Mouse (Mus musculus): ENCODE measurements around the gene Cd300lf. TPM values are rescaled to one million over a fixed set of nuclear protein-coding genes. Genes with fewer than 3 reads are reported as not detected.
A peak's percentile ranks its signal among the peaks of the same experiment; 100 is the strongest.

Gene Cd300lf
- polyA plus RNA-seq, 1 experiment from 2014 or later = 0.29 TPM

GRCm38 (mm10) chr11:115172825-115173287, 39.1 kb upstream of the Cd300lf start:
- H3K9ac ChIP-seq (ENCODE audit: low read depth, low read length) = no peak overlapping the region
- H3K4me1 ChIP-seq (ENCODE audit: control insufficient read depth, insufficient read depth, low read depth, low read length) = peaks cover 44% of the 10 kb centered on the region
- no peaks in the 10 kb centered on the region for H3K9me3 ChIP-seq (ENCODE audit: control insufficient read depth, low read length)
- H3K4me2 ChIP-seq (ENCODE audit: low read length) = 0 out of 2 replicates have a peak overlapping the region, but pooled peaks have one; percentile 5
- H3K4me3 ChIP-seq (ENCODE audit: low read length) = no peak overlapping the region
- H3K27ac ChIP-seq (ENCODE audit: low read depth, low read length) = peak overlapping the region; percentile 8; the same call in 1 of the 2 replicates
- 25% methylated on average over 4 of the region's 4 CpGs for WGBS
- ATAC-seq = no peak
- H3K27me3 ChIP-seq (replicated peaks; ENCODE audit: control insufficient read depth, insufficient read depth, low read length) = peaks cover 4% of the 10 kb centered on the region; the same call in 1 of the 2 replicates
- H3K36me3 ChIP-seq (ENCODE audit: control insufficient read depth, insufficient read depth, low read length) = no peaks in the 10 kb centered on the region

DNA sequence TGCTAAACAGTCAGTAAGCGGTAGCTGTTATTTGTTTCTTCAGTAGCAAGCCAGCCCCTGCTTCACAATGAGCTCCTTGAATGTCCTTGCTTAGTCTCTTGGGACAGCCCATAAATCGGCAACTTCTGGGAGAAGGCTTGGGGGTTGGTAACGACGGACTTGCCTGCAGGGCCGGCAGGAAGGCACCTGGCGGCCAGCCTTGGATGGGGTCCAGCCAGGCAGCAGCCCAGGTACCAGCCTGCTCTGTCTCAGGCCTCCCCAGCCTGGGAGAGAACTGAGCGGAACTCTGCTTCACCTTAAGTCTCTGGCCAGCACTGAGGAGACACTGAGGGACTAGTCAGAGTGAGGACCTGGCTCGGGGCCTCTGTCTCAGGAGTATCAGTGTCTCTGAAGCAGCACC, 37.3 kb upstream of the Cd300lf start:
- 40% methylated on average over 8 of the region's 8 CpGs for WGBS
- H3K27me3 ChIP-seq (replicated peaks; ENCODE audit: control insufficient read depth, insufficient read depth, low read length) = 0 out of 2 replicates have a peak, but pooled peaks cover 2% of the 10 kb centered on the region
- peak overlapping the region; percentile 10; the same call in 1 of the 2 replicates for H3K4me2 ChIP-seq (ENCODE audit: low read length)
- no peaks in the 10 kb centered on the region for H3K36me3 ChIP-seq (ENCODE audit: control insufficient read depth, insufficient read depth, low read length)
- no peak overlapping the region for H3K9ac ChIP-seq (ENCODE audit: low read depth, low read length)
- no peaks in the 10 kb centered on the region for H3K9me3 ChIP-seq (ENCODE audit: control insufficient read depth, low read length)
- ATAC-seq = no peak
- H3K4me3 ChIP-seq (ENCODE audit: low read length) = no peak overlapping the region
- H3K4me1 ChIP-seq (ENCODE audit: control insufficient read depth, insufficient read depth, low read depth, low read length) = peaks cover 33% of the 10 kb centered on the region
- H3K27ac ChIP-seq (ENCODE audit: low read depth, low read length) = no peak overlapping the region

GRCm38 (mm10) chr11:115169430-115169829, 35.6 kb upstream of the Cd300lf start:
- peaks cover 31% of the 10 kb centered on the region for H3K4me1 ChIP-seq (ENCODE audit: control insufficient read depth, insufficient read depth, low read depth, low read length)
- WGBS = 92% methylated on average over 4 of the region's 4 CpGs
- no peak overlapping the region for H3K4me2 ChIP-seq (ENCODE audit: low read length)
- H3K9ac ChIP-seq (ENCODE audit: low read depth, low read length) = no peak overlapping the region
- H3K27me3 ChIP-seq (replicated peaks; ENCODE audit: control insufficient read depth, insufficient read depth, low read length) = peaks cover 4% of the 10 kb centered on the region; the same call in 1 of the 2 replicates
- no peak overlapping the region for H3K4me3 ChIP-seq (ENCODE audit: low read length)
- no peaks in the 10 kb centered on the region for H3K9me3 ChIP-seq (ENCODE audit: control insufficient read depth, low read length)
- no peak overlapping the region for H3K27ac ChIP-seq (ENCODE audit: low read depth, low read length)
- no peak for ATAC-seq
- H3K36me3 ChIP-seq (ENCODE audit: control insufficient read depth, insufficient read depth, low read length) = no peaks in the 10 kb centered on the region

DNA sequence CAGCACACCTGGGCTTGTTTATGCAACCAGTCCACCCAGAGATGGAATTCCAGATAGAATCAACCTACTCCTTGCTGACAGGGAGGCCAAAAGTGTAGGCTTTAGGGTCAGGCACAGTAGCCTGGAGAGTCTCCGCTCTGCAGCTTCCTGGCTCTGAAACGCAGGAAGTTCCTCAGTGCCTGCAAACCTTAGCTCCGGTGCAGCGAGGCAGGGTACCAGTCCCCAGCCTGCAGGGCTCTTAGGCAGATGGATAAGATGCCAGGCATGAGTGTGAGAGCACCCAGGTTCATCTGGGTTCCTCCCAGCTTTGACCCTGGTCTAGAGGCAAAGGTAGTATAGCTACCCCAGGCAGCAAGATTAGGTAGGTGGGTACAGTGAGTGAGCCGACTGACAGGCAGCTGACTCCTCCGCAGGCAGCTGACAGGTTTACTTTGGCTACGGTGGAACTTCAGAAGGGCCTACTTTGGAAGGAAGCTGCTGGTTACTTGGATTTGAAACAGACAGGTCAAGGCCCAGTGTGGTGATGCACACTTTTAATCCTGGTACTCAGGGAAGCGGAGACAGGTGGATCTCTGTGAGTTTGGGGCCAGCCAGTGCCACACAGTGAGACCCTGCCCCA, 33.9 kb upstream of the Cd300lf start:
- no peaks in the 10 kb centered on the region for H3K36me3 ChIP-seq (ENCODE audit: control insufficient read depth, insufficient read depth, low read length)
- H3K4me2 ChIP-seq (ENCODE audit: low read length) = no peak overlapping the region
- H3K4me1 ChIP-seq (ENCODE audit: control insufficient read depth, insufficient read depth, low read depth, low read length) = peaks cover 26% of the 10 kb centered on the region
- no peak overlapping the region for H3K9ac ChIP-seq (ENCODE audit: low read depth, low read length)
- WGBS = 88% methylated on average over 8 of the region's 8 CpGs
- no peak overlapping the region for H3K4me3 ChIP-seq (ENCODE audit: low read length)
- no peak overlapping the region for H3K27ac ChIP-seq (ENCODE audit: low read depth, low read length)
- ATAC-seq = no peak
- peaks cover 7% of the 10 kb centered on the region; the same call in 1 of the 2 replicates for H3K27me3 ChIP-seq (replicated peaks; ENCODE audit: control insufficient read depth, insufficient read depth, low read length)
- H3K9me3 ChIP-seq (ENCODE audit: control insufficient read depth, low read length) = no peaks in the 10 kb centered on the region

GRCm38 (mm10) chr11:115166776-115167175, 33.0 kb upstream of the Cd300lf start:
- peaks cover 8% of the 10 kb centered on the region; the same call in 1 of the 2 replicates for H3K27me3 ChIP-seq (replicated peaks; ENCODE audit: control insufficient read depth, insufficient read depth, low read length)
- H3K9ac ChIP-seq (ENCODE audit: low read depth, low read length) = no peak overlapping the region
- H3K27ac ChIP-seq (ENCODE audit: low read depth, low read length) = no peak overlapping the region
- no peak overlapping the region for H3K4me2 ChIP-seq (ENCODE audit: low read length)
- H3K4me3 ChIP-seq (ENCODE audit: low read length) = no peak overlapping the region
- H3K4me1 ChIP-seq (ENCODE audit: control insufficient read depth, insufficient read depth, low read depth, low read length) = peaks cover 22% of the 10 kb centered on the region
- H3K9me3 ChIP-seq (ENCODE audit: control insufficient read depth, low read length) = no peaks in the 10 kb centered on the region
- 89% methylated on average over 3 of the region's 3 CpGs for WGBS
- no peaks in the 10 kb centered on the region for H3K36me3 ChIP-seq (ENCODE audit: control insufficient read depth, insufficient read depth, low read length)
- ATAC-seq = no peak

DNA sequence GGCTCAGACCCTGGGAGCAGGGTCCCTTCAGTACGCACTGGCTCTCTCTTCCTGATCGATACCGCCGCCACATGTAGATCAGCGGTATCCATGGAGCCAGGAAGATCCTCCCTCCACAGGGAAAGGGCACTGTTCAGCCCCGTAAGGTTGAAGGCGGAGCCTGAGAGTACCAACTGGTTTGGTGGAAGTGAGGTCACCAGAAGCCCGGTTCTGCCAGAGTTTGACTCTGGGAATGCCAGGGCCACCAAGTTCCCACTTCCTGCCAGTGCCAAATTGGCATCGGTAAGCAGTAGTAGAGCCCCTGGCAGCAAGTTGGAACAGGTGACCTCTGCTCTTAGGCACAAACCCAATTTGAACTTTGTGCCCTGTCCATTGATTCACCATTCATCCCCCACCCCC, 31.2 kb upstream of the Cd300lf start:
- no peaks in the 10 kb centered on the region for H3K9me3 ChIP-seq (ENCODE audit: control insufficient read depth, low read length)
- peaks cover 19% of the 10 kb centered on the region for H3K4me1 ChIP-seq (ENCODE audit: control insufficient read depth, insufficient read depth, low read depth, low read length)
- peaks cover 10% of the 10 kb centered on the region; the same call in 1 of the 2 replicates for H3K27me3 ChIP-seq (replicated peaks; ENCODE audit: control insufficient read depth, insufficient read depth, low read length)
- peak overlapping the region; percentile 51 for H3K4me2 ChIP-seq (ENCODE audit: low read length)
- WGBS = 3% methylated on average over 9 of the region's 9 CpGs
- H3K27ac ChIP-seq (ENCODE audit: low read depth, low read length) = peak overlapping the region; percentile 9; the same call in 1 of the 2 replicates
- peak overlapping the region; percentile 66 for H3K9ac ChIP-seq (ENCODE audit: low read depth, low read length)
- H3K4me3 ChIP-seq (ENCODE audit: low read length) = peak overlapping the region; percentile 49
- no peaks in the 10 kb centered on the region for H3K36me3 ChIP-seq (ENCODE audit: control insufficient read depth, insufficient read depth, low read length)
- ATAC-seq = peak; percentile 52; the same call in 1 of the 2 replicates

DNA sequence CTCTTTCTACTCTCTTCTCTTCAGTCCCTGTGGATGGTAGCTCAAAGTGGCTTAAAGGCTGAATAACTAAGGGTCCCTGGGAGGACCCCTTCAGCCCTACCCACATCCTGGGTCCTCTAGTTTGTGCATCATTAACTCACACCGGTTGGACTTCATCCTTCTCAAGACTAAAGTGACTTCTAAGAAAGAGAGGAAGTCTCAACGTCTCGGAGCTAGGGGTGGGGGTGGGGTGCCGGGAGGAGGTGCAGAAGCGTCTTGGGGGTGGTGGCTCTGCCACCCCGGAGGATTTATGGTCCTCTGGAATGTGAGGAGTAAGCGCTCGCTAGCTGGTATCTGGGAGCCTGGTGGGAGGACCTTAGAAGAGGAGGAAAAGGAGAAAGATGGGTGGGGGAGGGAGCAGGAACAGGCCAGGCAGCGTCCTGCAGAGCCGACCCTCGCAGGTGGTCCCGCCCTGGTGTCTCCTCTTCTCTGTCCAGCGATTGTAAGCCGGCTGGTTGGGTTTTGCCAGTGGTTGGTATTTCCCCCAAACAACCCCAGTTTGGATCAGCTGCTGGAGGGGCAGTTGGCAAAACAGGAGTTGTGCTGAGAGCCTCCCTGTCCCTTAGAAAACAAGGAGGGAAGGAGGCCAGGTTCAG, 30.7 kb upstream of the Cd300lf start:
- 1% methylated on average over 14 of the region's 14 CpGs for WGBS
- Histone ChIP-seq H3K4me2 (ENCODE audit: low read length) (peak overlapping the region; percentile 51), H3K9ac (ENCODE audit: low read depth, low read length) (peak overlapping the region; percentile 66), H3K4me3 (ENCODE audit: low read length) (peak overlapping the region; percentile 49), H3K9me3 (ENCODE audit: control insufficient read depth, low read length) (no peaks in the 10 kb centered on the region), H3K27me3 (replicated peaks; ENCODE audit: control insufficient read depth, insufficient read depth, low read length) (peaks cover 10% of the 10 kb centered on the region; the same call in 1 of the 2 replicates), H3K27ac (ENCODE audit: low read depth, low read length) (peak overlapping the region; percentile 9; the same call in 1 of the 2 replicates), H3K4me1 (ENCODE audit: control insufficient read depth, insufficient read depth, low read depth, low read length) (peaks cover 19% of the 10 kb centered on the region), H3K36me3 (ENCODE audit: control insufficient read depth, insufficient read depth, low read length) (no peaks in the 10 kb centered on the region)
- no peak for ATAC-seq

DNA sequence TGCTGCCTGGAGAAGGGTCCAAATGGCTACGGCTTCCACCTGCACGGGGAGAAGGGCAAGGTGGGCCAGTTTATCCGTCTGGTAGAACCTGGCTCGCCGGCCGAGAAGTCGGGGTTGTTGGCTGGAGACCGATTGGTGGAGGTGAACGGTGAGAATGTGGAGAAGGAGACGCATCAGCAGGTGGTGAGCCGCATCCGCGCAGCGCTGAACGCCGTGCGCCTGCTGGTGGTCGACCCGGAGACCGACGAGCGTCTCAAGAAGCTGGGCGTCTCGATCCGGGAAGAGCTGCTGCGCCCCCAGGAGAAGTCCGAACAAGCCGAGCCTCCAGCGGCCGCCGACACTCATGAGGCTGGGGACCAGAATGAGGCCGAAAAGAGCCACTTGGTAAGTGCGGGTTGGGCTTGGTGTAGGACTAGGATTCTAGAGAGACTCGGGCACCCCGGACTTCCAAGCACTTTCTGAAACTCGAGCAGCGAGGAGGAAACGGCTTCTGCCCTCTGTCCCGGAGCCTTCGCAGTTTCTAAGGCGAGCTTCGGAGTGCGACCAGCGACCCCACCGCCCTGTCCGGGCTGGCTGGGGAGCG, 29.9 kb upstream of the Cd300lf start:
- Histone ChIP-seq H3K4me1 (ENCODE audit: control insufficient read depth, insufficient read depth, low read depth, low read length) (peaks cover 19% of the 10 kb centered on the region), H3K36me3 (ENCODE audit: control insufficient read depth, insufficient read depth, low read length) (no peaks in the 10 kb centered on the region), H3K27ac (ENCODE audit: low read depth, low read length) (peak overlapping the region; percentile 3; the same call in 1 of the 2 replicates), H3K27me3 (replicated peaks; ENCODE audit: control insufficient read depth, insufficient read depth, low read length) (peaks cover 10% of the 10 kb centered on the region; the same call in 1 of the 2 replicates), H3K4me2 (ENCODE audit: low read length) (peak overlapping the region; percentile 51), H3K9ac (ENCODE audit: low read depth, low read length) (peak overlapping the region; percentile 66), H3K9me3 (ENCODE audit: control insufficient read depth, low read length) (no peaks in the 10 kb centered on the region), H3K4me3 (ENCODE audit: low read length) (peak overlapping the region; percentile 49)
- ATAC-seq = no peak
- WGBS = 0% methylated on average over 42 of the region's 47 CpGs
